Mouse (Mus musculus) heart, embryonic 16.5 days (tissue): ENCODE data around the gene Gm49721. TPM values are rescaled to one million over a fixed set of nuclear protein-coding genes. Genes with fewer than 3 reads are reported as not detected.
"Not testable (repeated sequence)": the region's sequence is repeated elsewhere in the genome, so short reads cannot be mapped to it uniquely, and the experiment has no call there.

Source experiments
- ATAC-seq: fragments of 200-750 bp; cut with Nextera tagmentation; replicated peaks from 2 replicates; pipeline ENCODE4 v1.8.0; 2017; ENCODE audit warnings: moderate number of reproducible peaks; ENCODE audit not compliant: insufficient read depth, low FRiP score; ENCODE audit errors: extremely low read depth
- H3K27ac ChIP-seq: fragments of 300-500 bp; sonication (generic); 2 replicates; pipeline ENCODE4 v1.5.1; 2014; ENCODE audit warnings: mild to moderate bottlenecking, low read length, control low read depth, moderate library complexity
- H3K27me3 ChIP-seq: fragments of 300-500 bp; sonication (generic); 2 replicates; pipeline ENCODE4 v1.6.1; 2014; ENCODE audit warnings: low read length, mixed read lengths; ENCODE audit not compliant: control insufficient read depth, insufficient read depth
- H3K36me3 ChIP-seq: fragments of 300-500 bp; sonication (generic); 2 replicates; pipeline ENCODE4 v1.6.1; 2014; ENCODE audit not compliant: control insufficient read depth, insufficient read depth
- H3K4me1 ChIP-seq: fragments of 300-500 bp; sonication (generic); 2 replicates; pipeline ENCODE4 v1.6.1; 2014; ENCODE audit warnings: low read length, mixed read lengths; ENCODE audit not compliant: control insufficient read depth, insufficient read depth
- H3K4me2 ChIP-seq: fragments of 300-500 bp; sonication (generic); 2 replicates; pipeline ENCODE4 v1.6.1; 2014; ENCODE audit warnings: low read depth, mild to moderate bottlenecking, control low read depth, low read length
- H3K4me3 ChIP-seq: fragments of 300-500 bp; sonication (generic); 2 replicates; pipeline ENCODE4 v1.5.1; 2014; ENCODE audit warnings: mild to moderate bottlenecking, control low read depth, low read length
- H3K9ac ChIP-seq: fragments of 300-500 bp; sonication (generic); 2 replicates; pipeline ENCODE4 v1.6.1; 2014; ENCODE audit warnings: low read length, control low read depth
- H3K9me3 ChIP-seq: fragments of 300-500 bp; sonication (generic); replicated peaks from 2 replicates; pipeline ENCODE4 v1.6.1; 2016; ENCODE audit warnings: low read length; ENCODE audit not compliant: control insufficient read depth
- WGBS: fragments of 180-500 bp; shearing (Covaris S2); extraction: QIAGEN DNeasy Blood & Tissue Kit; methylation state at CpG from one replicate; pipeline ENCODE4 v1.1.7; 2014; 5-methylcytosine and 5-hydroxymethylcytosine counted together
- polyA plus RNA-seq: library from polyadenylated mRNA; unstranded; fragments of >200 nt; fragmentation: Nextera tagmentation; extraction: Ambion mirVana; gene quantifications from 2 replicates; pipeline ENCODE4 v1.2.1, GENCODE M21; 2015

Gm49721 gene
- polyA plus RNA-seq, 1 experiment from 2014 or later = 0.05 TPM

DNA sequence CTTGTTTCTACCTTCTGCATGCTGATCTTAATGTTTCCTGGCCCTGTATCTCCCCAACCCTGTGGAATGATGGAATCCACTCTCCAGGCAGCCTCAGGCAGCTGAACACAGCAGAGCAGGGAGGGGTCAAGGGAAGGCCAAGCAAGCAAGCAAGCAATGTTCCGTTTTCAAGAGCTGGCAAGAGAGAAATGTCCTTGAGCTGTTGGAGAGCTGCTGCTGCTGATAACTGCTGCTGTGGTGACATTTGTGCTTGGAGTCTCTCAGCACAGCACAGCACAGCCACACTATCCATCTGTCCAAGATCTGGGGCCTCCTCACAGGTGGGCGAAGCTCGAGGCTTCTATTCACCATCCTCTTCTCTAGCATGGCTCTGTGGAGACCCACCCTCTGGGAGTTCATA, 24.7 kb downstream of the Gm49721 start:
- peak; percentile 83 for ATAC-seq
- H3K4me3 ChIP-seq, H3K4me1 ChIP-seq, H3K27me3 ChIP-seq, H3K9me3 ChIP-seq, H3K9ac ChIP-seq, H3K36me3 ChIP-seq, H3K4me2 ChIP-seq, H3K27ac ChIP-seq: not testable (repeated sequence)
- WGBS = no CpG with 5 or more reads among the region's 3 CpGs

DNA sequence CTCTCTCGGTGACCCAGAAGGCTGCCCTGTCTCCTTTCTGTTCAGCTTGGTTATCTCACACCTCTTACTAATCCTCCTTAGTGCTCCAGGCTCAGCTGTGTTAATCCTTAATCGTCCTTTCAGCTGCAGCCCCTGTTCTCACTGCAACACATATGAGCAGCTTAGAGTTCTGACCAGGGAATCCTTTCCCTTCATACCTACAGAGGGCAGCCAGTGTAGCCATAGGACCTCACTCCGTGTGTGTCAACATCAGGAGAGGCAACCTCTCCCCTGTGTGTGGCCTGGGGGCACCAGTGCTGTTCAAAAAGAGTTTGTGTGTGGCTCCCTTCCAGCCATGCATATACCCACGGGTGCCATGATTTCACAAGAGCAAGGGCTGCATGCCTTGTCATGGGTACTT, 26.9 kb downstream of the Gm49721 start:
- not testable (repeated sequence) for H3K27me3 ChIP-seq, H3K27ac ChIP-seq, H3K9me3 ChIP-seq, H3K4me3 ChIP-seq, H3K4me2 ChIP-seq, H3K9ac ChIP-seq, H3K36me3 ChIP-seq, H3K4me1 ChIP-seq, ATAC-seq
- 30% methylated on average over 3 of the region's 4 CpGs for WGBS

DNA sequence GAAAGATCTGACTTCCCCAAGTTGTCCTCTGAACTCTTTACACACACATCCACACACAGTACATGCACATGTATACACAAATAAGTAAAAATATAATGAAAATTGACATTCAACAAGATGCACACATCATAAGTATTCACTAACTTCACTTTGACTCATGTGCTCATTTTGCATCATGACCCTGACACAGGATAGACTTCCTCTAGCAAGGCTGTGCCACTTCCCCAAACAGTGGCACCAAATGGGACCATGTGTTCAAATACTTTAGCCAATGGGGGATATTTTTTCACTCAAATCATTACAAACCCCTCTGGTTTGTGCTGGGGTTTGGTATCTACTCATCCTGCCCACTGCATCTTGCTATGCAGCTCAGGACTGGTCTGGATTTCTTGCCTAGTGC, 30.2 kb downstream of the Gm49721 start:
- ATAC-seq, H3K27me3 ChIP-seq, H3K9ac ChIP-seq, H3K4me1 ChIP-seq, H3K4me2 ChIP-seq, H3K27ac ChIP-seq, H3K9me3 ChIP-seq, H3K36me3 ChIP-seq, H3K4me3 ChIP-seq: not testable (repeated sequence)

DNA sequence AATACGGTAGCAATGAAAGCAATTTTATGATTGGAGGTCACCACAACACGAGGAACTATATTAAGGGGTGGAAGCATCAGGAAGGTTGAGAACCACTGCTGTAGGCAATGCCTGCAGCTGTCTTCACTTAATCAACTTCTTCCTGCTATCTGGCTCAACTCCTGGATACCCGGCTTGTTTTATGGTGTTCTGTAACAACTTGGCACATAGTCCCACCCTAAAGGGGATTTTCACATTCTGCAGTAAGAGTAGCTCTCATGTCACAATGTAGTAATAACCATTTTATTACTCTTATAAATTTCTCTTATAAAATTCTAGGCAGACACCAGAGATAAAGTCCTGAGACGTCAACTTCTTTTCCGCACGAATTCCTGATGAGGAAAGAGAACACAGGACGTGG, 30.7 kb downstream of the Gm49721 start:
- not testable (repeated sequence) for H3K27me3 ChIP-seq, H3K27ac ChIP-seq, H3K9me3 ChIP-seq, H3K4me2 ChIP-seq, ATAC-seq, H3K9ac ChIP-seq, H3K4me3 ChIP-seq, H3K4me1 ChIP-seq, H3K36me3 ChIP-seq
- no CpG with 5 or more reads among the region's 7 CpGs for WGBS

DNA sequence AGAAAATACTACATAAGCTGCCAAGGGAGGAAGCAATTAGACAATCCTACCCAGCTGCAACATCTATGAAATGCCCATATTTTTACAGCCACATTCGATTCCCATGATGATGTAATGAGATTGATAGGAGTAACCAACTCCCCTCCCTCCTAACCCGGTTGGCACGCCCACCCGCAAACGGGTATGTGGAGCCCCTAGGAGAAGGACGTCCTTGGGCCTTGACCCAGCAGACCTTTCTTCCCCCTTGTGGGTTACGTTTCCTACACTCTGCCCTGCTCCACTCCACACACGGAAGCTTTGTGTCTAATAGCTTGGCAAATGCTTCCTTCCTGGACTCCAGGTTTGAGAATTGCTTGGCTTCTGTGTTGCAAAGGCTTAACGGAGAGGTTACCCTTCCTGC, 31.2 kb downstream of the Gm49721 start:
- H3K4me1 ChIP-seq, H3K9ac ChIP-seq, H3K9me3 ChIP-seq, H3K27me3 ChIP-seq, H3K27ac ChIP-seq, H3K4me2 ChIP-seq, ATAC-seq, H3K4me3 ChIP-seq, H3K36me3 ChIP-seq: not testable (repeated sequence)
- WGBS = 57% methylated on average over 4 of the region's 9 CpGs

DNA sequence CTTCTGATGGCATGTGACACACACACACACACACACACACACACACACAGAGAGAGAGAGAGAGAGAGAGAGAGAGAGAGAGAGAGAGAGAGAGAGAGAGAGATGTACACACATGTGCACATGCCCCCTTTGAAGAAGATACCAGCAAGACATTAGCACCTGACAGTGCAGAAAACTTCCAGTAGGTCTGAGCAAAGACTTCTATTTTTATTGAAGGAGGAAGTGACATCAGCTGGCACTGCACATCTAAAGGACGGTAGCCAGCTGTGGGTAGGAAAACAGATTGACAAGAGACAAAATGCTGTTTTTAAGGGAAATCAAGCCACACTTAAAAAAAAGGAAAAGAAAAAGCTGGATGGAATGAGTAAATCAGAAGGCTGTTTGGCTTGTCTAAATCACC, 35.5 kb downstream of the Gm49721 start:
- H3K4me2 ChIP-seq, ATAC-seq, H3K4me3 ChIP-seq, H3K27me3 ChIP-seq, H3K4me1 ChIP-seq, H3K27ac ChIP-seq, H3K9me3 ChIP-seq, H3K36me3 ChIP-seq, H3K9ac ChIP-seq: not testable (repeated sequence)
- no CpG with 5 or more reads among the region's 1 CpGs for WGBS

DNA sequence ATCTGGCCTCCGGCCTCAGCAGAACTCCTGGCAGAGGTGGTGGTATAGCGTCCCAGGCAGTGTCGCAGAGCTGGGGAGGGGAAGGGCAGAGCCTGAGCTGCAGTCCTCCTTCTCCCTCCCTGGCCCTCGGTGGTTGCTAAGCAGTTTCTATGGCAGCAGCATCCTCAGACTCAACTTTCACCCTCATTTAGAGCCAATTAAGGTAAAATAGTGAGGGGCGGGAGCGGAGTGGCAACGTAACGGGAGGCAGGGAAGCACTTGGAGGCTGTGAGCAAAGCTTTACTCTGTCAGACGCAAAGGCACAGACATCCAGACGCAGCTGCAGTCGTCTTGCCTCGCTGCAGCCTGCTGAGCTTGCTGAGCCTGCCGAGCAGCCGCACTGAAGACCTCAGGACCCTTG, 46.6 kb downstream of the Gm49721 start, which contains the start of gene Gm1604a:
Gene Gm1604a (plus strand): TSS at position 312 of the 400 bp plus-strand sequence.
- WGBS = 18% methylated on average over 3 of the region's 14 CpGs
- H3K27ac ChIP-seq, H3K27me3 ChIP-seq, H3K4me3 ChIP-seq, ATAC-seq, H3K4me1 ChIP-seq, H3K9ac ChIP-seq, H3K36me3 ChIP-seq, H3K9me3 ChIP-seq, H3K4me2 ChIP-seq: not testable (repeated sequence)

DNA sequence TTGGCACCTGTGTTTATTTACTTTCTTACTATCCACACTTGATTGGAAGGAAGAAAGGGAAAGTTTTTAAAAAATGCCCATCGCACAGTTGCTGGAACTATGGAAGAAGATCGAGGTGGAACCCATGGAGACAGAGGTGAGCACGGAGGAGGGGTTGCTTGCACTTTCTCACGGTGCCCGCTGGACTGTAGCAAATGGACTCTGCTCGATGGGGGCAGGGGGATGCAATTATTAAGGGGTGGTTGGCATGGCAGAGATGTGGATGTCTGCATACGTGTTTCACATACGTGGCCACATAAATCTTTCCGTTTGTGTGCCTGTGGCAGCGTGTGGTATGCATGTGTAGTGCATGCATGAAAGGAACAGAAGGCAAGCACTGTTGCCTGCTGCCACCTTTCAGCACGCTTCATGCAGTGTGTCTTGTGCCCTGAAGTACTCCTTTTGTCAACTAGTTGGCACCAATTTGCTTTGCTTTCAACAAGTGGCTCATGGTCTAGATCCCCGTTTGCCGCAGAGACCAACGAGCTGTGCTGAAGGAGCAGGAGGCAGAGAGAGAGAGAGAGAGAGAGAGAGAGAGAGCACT, 47.2 kb downstream of the Gm49721 start:
- H3K36me3 ChIP-seq, H3K4me3 ChIP-seq, H3K4me2 ChIP-seq, H3K9me3 ChIP-seq, H3K27me3 ChIP-seq, H3K9ac ChIP-seq, H3K4me1 ChIP-seq, H3K27ac ChIP-seq: not testable (repeated sequence)
- WGBS = 41% methylated on average over 3 of the region's 14 CpGs
- 0 out of 2 replicates have a peak, but pooled peaks have one; percentile 28 for ATAC-seq

DNA sequence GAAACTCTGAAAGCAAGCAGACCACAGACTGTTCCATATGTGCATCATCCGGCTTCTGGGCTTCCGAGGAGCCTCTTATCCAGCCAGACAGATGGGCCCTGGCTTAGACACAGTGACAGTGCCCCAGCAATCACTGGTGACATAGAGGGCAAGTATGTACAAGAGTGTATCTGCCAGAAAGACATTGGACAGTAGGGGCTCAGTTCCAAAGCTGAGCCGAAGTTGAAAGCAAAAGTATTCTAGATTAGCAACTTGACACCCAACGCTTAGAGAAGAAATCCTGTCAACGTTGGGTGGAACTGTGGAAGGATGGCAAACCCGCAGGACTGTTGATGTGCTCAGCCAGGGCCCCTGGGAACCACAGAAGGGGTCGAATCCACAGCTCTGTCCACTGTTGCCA, 51.5 kb downstream of the Gm49721 start:
- ATAC-seq, H3K36me3 ChIP-seq, H3K4me3 ChIP-seq, H3K9me3 ChIP-seq, H3K4me2 ChIP-seq, H3K27me3 ChIP-seq, H3K27ac ChIP-seq, H3K9ac ChIP-seq, H3K4me1 ChIP-seq: not testable (repeated sequence)
- 37% methylated on average over 6 of the region's 7 CpGs for WGBS
